Mouse (Mus musculus) CH12.LX (cell line): ENCODE measurements around the gene Rab4a. TPM values are rescaled to one million over a fixed set of nuclear protein-coding genes. Genes with fewer than 3 reads are reported as not detected.

ENCODE experiments used
- DNase-seq: peaks from one replicate; pipeline ENCODE4 v3.0.0-alpha.2; 2013; ENCODE audit errors: extremely low read depth
- H3K27ac ChIP-seq: 2 replicates; pipeline ENCODE4 v1.5.1; 2012; ENCODE audit warnings: low read depth, mild to moderate bottlenecking, control low read depth, moderate library complexity; ENCODE audit not compliant: insufficient read depth
- H3K27me3 ChIP-seq: replicated peaks from 2 replicates; pipeline ENCODE3; 2012; ENCODE audit warnings: inconsistent platforms
- H3K36me3 ChIP-seq, 2 experiments: replicated peaks in 1 of 2; 2 replicates each; pipeline versions ENCODE3 to v1.6.1; 2012; ENCODE audit warnings: inconsistent platforms in 1 of 2, low read length in 1 of 2, mild to moderate bottlenecking in 1 of 2, mixed read lengths in 1 of 2, moderate library complexity in 1 of 2; ENCODE audit not compliant: control insufficient read depth in 1 of 2, insufficient read depth in 1 of 2
- H3K4me1 ChIP-seq, 2 experiments: 2 replicates each; pipeline ENCODE4 v1.6.1; 2012; ENCODE audit warnings: inconsistent platforms in 1 of 2, moderate library complexity in 1 of 2; ENCODE audit not compliant: insufficient read depth in 2 of 2, control insufficient read depth in 1 of 2
- H3K4me2 ChIP-seq: 2 replicates; pipeline ENCODE4 v1.6.1; 2012; ENCODE audit warnings: low read depth, mild to moderate bottlenecking, control low read depth; ENCODE audit not compliant: poor library complexity, insufficient read depth, severe bottlenecking
- H3K4me3 ChIP-seq, 3 experiments: fragments of 150-350 bp in 1 of 3; sonication (generic) in 1 of 3; replicated peaks in 1 of 3; 2 replicates each; pipeline versions ENCODE3 to v1.5.1; 2011 to 2012; ENCODE audit warnings: low read depth in 2 of 3, low read length in 2 of 3, mild to moderate bottlenecking in 2 of 3, moderate library complexity in 2 of 3, control low read depth in 1 of 3, improper control_type of control experiment in 1 of 3, inconsistent platforms in 1 of 3, mixed read lengths in 1 of 3; ENCODE audit not compliant: poor library complexity in 1 of 3
- H3K79me2 ChIP-seq: replicated peaks from 2 replicates; pipeline ENCODE4 v1.6.1; 2012; ENCODE audit warnings: mild to moderate bottlenecking, moderate library complexity; ENCODE audit not compliant: control insufficient read depth, poor library complexity, insufficient read depth, severe bottlenecking; ENCODE audit errors: extremely low read depth
- H3K9ac ChIP-seq: 2 replicates; pipeline ENCODE4 v1.6.1; 2012; ENCODE audit warnings: low read depth, mild to moderate bottlenecking, control low read depth, moderate library complexity; ENCODE audit not compliant: insufficient read depth
- H3K9me3 ChIP-seq: replicated peaks from 2 replicates; pipeline ENCODE3; 2012; ENCODE audit warnings: low read length, inconsistent platforms, mixed read lengths
- CHD1 ChIP-seq: IDR thresholded peaks from 2 replicates; pipeline ENCODE4 v1.6.1; 2012; ENCODE audit warnings: low read depth, low read length, improper control_type of control experiment, inconsistent platforms
- CTCF ChIP-seq, 2 experiments: IDR thresholded peaks in 1 of 2; conservative IDR thresholded peaks in 1 of 2; 2 replicates each; pipeline ENCODE4 v1.5.1; 2011 to 2012; ENCODE audit warnings: low read depth in 2 of 2, low read length in 2 of 2, improper control_type of control experiment in 1 of 2, inconsistent platforms in 1 of 2, mild to moderate bottlenecking in 1 of 2, moderate library complexity in 1 of 2
- ELF1 ChIP-seq: IDR thresholded peaks from 2 replicates; pipeline ENCODE4 v1.6.1; 2014; ENCODE audit warnings: low read depth, mild to moderate bottlenecking, inconsistent platforms, low read length, improper control_type of control experiment
- EP300 ChIP-seq: IDR thresholded peaks from 2 replicates; pipeline ENCODE4 v1.6.1; 2011; ENCODE audit warnings: low read length, improper control_type of control experiment
- IRF4 ChIP-seq: IDR thresholded peaks from 2 replicates; pipeline ENCODE4 v1.6.1; 2014; ENCODE audit warnings: low read depth, mild to moderate bottlenecking, inconsistent platforms, low read length, improper control_type of control experiment
- JUN ChIP-seq: IDR thresholded peaks from 2 replicates; pipeline ENCODE4 v1.6.1; 2011; ENCODE audit warnings: low read depth, mild to moderate bottlenecking, low read length, improper control_type of control experiment, moderate library complexity; ENCODE audit not compliant: insufficient read depth
- NELFE ChIP-seq: IDR thresholded peaks from 2 replicates; pipeline ENCODE4 v1.6.1; 2011; ENCODE audit warnings: low read depth, low read length, improper control_type of control experiment
- NRF1 ChIP-seq: IDR thresholded peaks from 2 replicates; pipeline ENCODE4 v1.6.1; 2014; ENCODE audit warnings: low read depth, mild to moderate bottlenecking, inconsistent platforms, low read length, improper control_type of control experiment, moderate library complexity
- POLR2A ChIP-seq: IDR thresholded peaks from 2 replicates; pipeline ENCODE4 v1.6.1; 2011; ENCODE audit warnings: low read depth, mild to moderate bottlenecking, improper control_type of control experiment, low read length
- RAD21 ChIP-seq: IDR thresholded peaks from 2 replicates; pipeline ENCODE4 v1.6.1; 2011; ENCODE audit warnings: low read depth, mild to moderate bottlenecking, low read length, improper control_type of control experiment, moderate library complexity
- RCOR1 ChIP-seq: conservative IDR thresholded peaks from 2 replicates; pipeline ENCODE4 v1.6.1; 2012; ENCODE audit warnings: low read depth, mild to moderate bottlenecking, inconsistent platforms, low read length, improper control_type of control experiment
- SIN3A ChIP-seq: IDR thresholded peaks from 2 replicates; pipeline ENCODE4 v1.6.1; 2012; ENCODE audit warnings: low read length, improper control_type of control experiment, inconsistent platforms
- SMC3 ChIP-seq: IDR thresholded peaks from 2 replicates; pipeline ENCODE4 v1.6.1; 2011; ENCODE audit warnings: low read depth, low read length, improper control_type of control experiment
- UBTF ChIP-seq: IDR thresholded peaks from 2 replicates; pipeline ENCODE4 v1.6.1; 2012; ENCODE audit warnings: low read depth, mild to moderate bottlenecking, inconsistent platforms, low read length, improper control_type of control experiment, moderate library complexity
- ZKSCAN1 ChIP-seq: IDR thresholded peaks from 2 replicates; pipeline ENCODE4 v1.6.1; 2012; ENCODE audit warnings: low read depth, inconsistent platforms, low read length, improper control_type of control experiment, borderline replicate concordance
- ZMIZ1 ChIP-seq: IDR thresholded peaks from 2 replicates; pipeline ENCODE4 v1.6.1; 2012; ENCODE audit warnings: low read depth, mild to moderate bottlenecking, inconsistent platforms, low read length, improper control_type of control experiment
- ZNF384 ChIP-seq: IDR thresholded peaks from 2 replicates; pipeline ENCODE4 v1.6.1; 2012; ENCODE audit warnings: low read depth, low read length, improper control_type of control experiment, inconsistent platforms
- dilution Hi-C: fragments of 300-500 bp; cut with MboI; formaldehyde crosslinking; loops from 2 replicates; pipeline ENCODE4 v1.14.3; 2020; ENCODE audit warnings: low sequenced_read_pairs; ENCODE audit not compliant: extremely low pct_unique_long_range_greater_than_20kb, extremely low pct_ligation_motif_present
- in situ Hi-C: fragments of 300-500 bp; cut with MboI; formaldehyde crosslinking; loops from 3 replicates; pipeline ENCODE4 v1.14.3; 2019; ENCODE audit warnings: low sequenced_read_pairs, low pct_ligation_motif_present, low pct_unique_long_range_greater_than_20kb, mixed read lengths
- polyA plus RNA-seq: library from polyadenylated mRNA; unstranded; fragments of >175 nt; gene quantifications from 2 replicates; pipeline ENCODE4 v1.2.1, GENCODE M21; 2012; ENCODE audit warnings: low read depth; ENCODE audit not compliant: insufficient read length
- total RNA-seq, 2 experiments: library from RNA; depleted of rRNA; stranded (reverse); fragments of 300-350 nt in 1 of 2; fragments of >200 nt in 1 of 2; gene quantifications; 2 replicates each; pipeline ENCODE4 v1.2.3; 2012 to 2014

Gene Rab4a
- total and polyA plus RNA-seq, 3 experiments, result not detected

- peaks cover 5% of the 10 kb centered on the region for H3K9me3 ChIP-seq
- no peak for DNase-seq
- in situ Hi-C loops (no loop called here), dilution Hi-C loops (no loop called here)
- TF ChIP-seq JUN, result no peak
- H3K27me3 ChIP-seq, result peaks cover 4% of the 10 kb centered on the region
- H3K79me2 ChIP-seq, result no peaks in the 10 kb centered on the region
- peaks cover 3 to 13% of the 10 kb centered on the region in 2 experiments; a peak in 3 of 4 replicates for H3K4me1 ChIP-seq
- peaks cover 0 to 15% of the 10 kb centered on the region in 2 experiments for H3K36me3 ChIP-seq
- no peak overlapping the region for H3K4me2 ChIP-seq
- no peak overlapping the region for H3K9ac ChIP-seq
- no peak overlapping the region for H3K27ac ChIP-seq
- H3K4me3 ChIP-seq, result no peak overlapping the region
Measured at GRCm38 (mm10) chr8:123777319-123777718, 28.5 kb upstream of the Rab4a start.

GRCm38 (mm10) chr8:123780471-123780870, 25.3 kb upstream of the Rab4a start:
- H3K4me1 ChIP-seq, result peaks cover 18 to 29% of the 10 kb centered on the region in 2 experiments
- H3K27ac ChIP-seq, result no peak overlapping the region
- H3K4me2 ChIP-seq, result no peak overlapping the region
- no peak overlapping the region for H3K9ac ChIP-seq
- H3K27me3 ChIP-seq, result no peaks in the 10 kb centered on the region
- peaks cover 17 to 42% of the 10 kb centered on the region in 2 experiments for H3K36me3 ChIP-seq
- no peaks in the 10 kb centered on the region for H3K79me2 ChIP-seq
- dilution Hi-C loops, result no loop called here
- TF ChIP-seq SIN3A, result no peak
- no peak for TF ChIP-seq RAD21
- TF ChIP-seq SMC3, result no peak
- TF ChIP-seq ZKSCAN1, result no peak
- no peak for TF ChIP-seq CTCF (conservative IDR thresholded peaks at IDR 0.05 in 1 of 2, IDR thresholded peaks at IDR 0.05 in 1 of 2; ENCODE audit: low read depth in 2 of 2, low read length in 2 of 2)
- TF ChIP-seq ZNF384, result no peak
- no peak for TF ChIP-seq RCOR1
- no peak for TF ChIP-seq ZMIZ1
- no peak for TF ChIP-seq EP300
- no peak for TF ChIP-seq NRF1
- no peak for TF ChIP-seq POLR2A
- no peak for TF ChIP-seq UBTF
- no peak for TF ChIP-seq IRF4
- no peak for TF ChIP-seq NELFE
- no peak for TF ChIP-seq CHD1
- TF ChIP-seq ELF1, result no peak
- in situ Hi-C loops, result no loop called here
- DNase-seq, result no peak
- no peak overlapping the region for H3K4me3 ChIP-seq
- H3K9me3 ChIP-seq, result no peaks in the 10 kb centered on the region
